Mouse (Mus musculus) cortical plate, adult 2 months (tissue): ENCODE results near the gene Tnn.

Experiments used
- CTCF ChIP-seq: fragments of 200-500 bp; IDR thresholded peaks from 2 replicates; pipeline ENCODE4 v1.5.1; 2011; ENCODE audit warnings: mild to moderate bottlenecking, control low read depth, low read length; ENCODE audit not compliant: insufficient read depth; ENCODE audit errors: extremely low read depth
- POLR2A ChIP-seq: fragments of 200-500 bp; IDR thresholded peaks from 2 replicates; pipeline ENCODE4 v1.6.1; 2011; ENCODE audit warnings: mild to moderate bottlenecking, low read length, control low read depth; ENCODE audit not compliant: insufficient read depth; ENCODE audit errors: extremely low read depth

GRCm38 (mm10) chr1:160100996-160101395, 52.4 kb downstream of the Tnn start:
- no peak for TF ChIP-seq CTCF
- TF ChIP-seq POLR2A, result no peak
